Mouse (Mus musculus) stomach, postnatal 0 days (tissue): Measurements from ENCODE around the gene S100a16.

Experiments
- CTCF ChIP-seq: IDR thresholded peaks from 2 replicates; pipeline ENCODE4 v1.5.1; 2016; ENCODE audit warnings: antibody characterized with exemption, low read depth, mild to moderate bottlenecking, moderate library complexity
- EP300 ChIP-seq: optimal IDR thresholded peaks from 2 replicates; pipeline ENCODE3; 2016; ENCODE audit warnings: antibody characterized with exemption

GRCm38 (mm10) chr3:90582156-90582555 lies 45.1 kb downstream of the S100a16 start:
- peak; percentile 61 for TF ChIP-seq CTCF
- TF ChIP-seq EP300 = no peak
